Mouse (Mus musculus): ENCODE data around the gene Peli1.

DNA sequence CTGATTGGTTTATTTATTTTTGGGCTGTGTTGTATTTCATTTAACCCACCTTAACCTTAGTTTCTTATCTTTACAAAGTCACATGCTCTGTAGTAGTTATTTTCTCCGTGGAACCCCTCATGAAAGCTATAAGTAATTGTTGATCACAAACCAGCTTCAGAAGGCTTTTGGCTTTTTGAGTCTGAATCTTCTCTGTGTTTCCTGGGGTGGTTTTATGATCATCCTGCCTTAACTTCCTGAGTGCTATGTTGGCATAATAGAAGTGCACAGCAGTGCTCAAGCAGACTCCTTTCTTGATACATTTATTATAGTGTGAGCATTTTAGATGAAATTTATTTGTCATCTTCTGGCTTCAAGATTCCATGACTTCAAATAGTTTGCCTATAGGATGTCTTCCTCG is 12.1 kb downstream of the Peli1 start:
- no peak for TF ChIP-seq CTCF (IDR thresholded peaks at IDR 0.05)
- no peak for TF ChIP-seq EP300 (IDR thresholded peaks at IDR 0.05)
